Mouse (Mus musculus): ENCODE measurements at regions not wholly inside any gene's neighbourhood (a gene's known extent, or its start where the extent isn't known, plus 50 kb on each side); places are given as distances from the start of the nearest gene placed in this dataset.
A peak's percentile ranks its signal among the peaks of the same experiment; 100 is the strongest.

GRCm38 (mm10) chr12:59460997-59461961 is 241.8 kb upstream of the Fbxo33 start:
- no peaks in the 10 kb centered on the region for H3K4me1 ChIP-seq (ENCODE audit: control insufficient read depth, insufficient read depth, low read depth, low read length)
- H3K4me2 ChIP-seq (ENCODE audit: low read length), result no peak overlapping the region
- no peak overlapping the region for H3K4me3 ChIP-seq (ENCODE audit: low read length)
- WGBS, result 65% methylated on average over 10 of the region's 10 CpGs
- no peak overlapping the region for H3K27ac ChIP-seq (ENCODE audit: low read depth, low read length)
- H3K36me3 ChIP-seq (ENCODE audit: control insufficient read depth, insufficient read depth, low read length), result no peaks in the 10 kb centered on the region
- peak; percentile 77 for ATAC-seq
- no peak overlapping the region for H3K9ac ChIP-seq (ENCODE audit: low read depth, low read length)
- no peaks in the 10 kb centered on the region for H3K27me3 ChIP-seq (replicated peaks; ENCODE audit: control insufficient read depth, insufficient read depth, low read length)
- H3K9me3 ChIP-seq (ENCODE audit: control insufficient read depth, low read length), result no peaks in the 10 kb centered on the region

- no peaks in the 10 kb centered on the region for H3K9me3 ChIP-seq (ENCODE audit: control insufficient read depth, low read length)
- no peaks in the 10 kb centered on the region for H3K27me3 ChIP-seq (replicated peaks; ENCODE audit: control insufficient read depth, insufficient read depth, low read length)
- H3K4me3 ChIP-seq (ENCODE audit: low read length), result no peak overlapping the region
- H3K36me3 ChIP-seq (ENCODE audit: control insufficient read depth, insufficient read depth, low read length), result no peaks in the 10 kb centered on the region
- H3K4me2 ChIP-seq (ENCODE audit: low read length), result 0 out of 2 replicates have a peak overlapping the region, but pooled peaks have one; percentile 15
- H3K27ac ChIP-seq (ENCODE audit: low read depth, low read length), result no peak overlapping the region
- no peak overlapping the region for H3K9ac ChIP-seq (ENCODE audit: low read depth, low read length)
- 38% methylated on average over 5 of the region's 5 CpGs for WGBS
- no peaks in the 10 kb centered on the region for H3K4me1 ChIP-seq (ENCODE audit: control insufficient read depth, insufficient read depth, low read depth, low read length)
- no peak for ATAC-seq
Measured at GRCm38 (mm10) chr12:59456175-59456851, 236.8 kb upstream of the Fbxo33 start.

DNA sequence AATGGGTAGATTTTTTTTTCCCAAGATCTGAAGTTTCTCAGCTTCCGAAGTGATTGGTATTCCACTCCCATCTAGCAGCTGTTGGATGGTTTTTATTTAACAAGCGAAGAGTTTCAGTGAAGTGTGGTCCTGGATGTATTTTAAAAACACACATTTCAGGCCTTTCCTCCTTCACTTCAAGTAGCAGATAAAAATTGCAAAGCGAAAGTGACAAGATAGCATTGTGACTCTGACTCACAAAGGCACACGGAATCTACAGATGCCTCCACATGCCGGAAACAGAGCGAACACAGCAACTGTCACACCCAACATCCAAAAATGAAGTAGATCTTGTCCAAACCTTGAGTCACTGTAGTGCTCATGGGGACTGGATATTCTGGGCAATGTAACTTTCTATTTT is 195.5 kb upstream of the Fbxo33 start:
- H3K27ac ChIP-seq (ENCODE audit: low read depth, low read length), result no peak overlapping the region
- H3K9ac ChIP-seq (ENCODE audit: low read depth, low read length), result no peak overlapping the region
- no peak overlapping the region for H3K4me2 ChIP-seq (ENCODE audit: low read length)
- H3K4me1 ChIP-seq (ENCODE audit: control insufficient read depth, insufficient read depth, low read depth, low read length), result no peaks in the 10 kb centered on the region
- H3K4me3 ChIP-seq (ENCODE audit: low read length), result no peak overlapping the region
- H3K27me3 ChIP-seq (replicated peaks; ENCODE audit: control insufficient read depth, insufficient read depth, low read length), result no peaks in the 10 kb centered on the region
- 88% methylated on average over 6 of the region's 6 CpGs for WGBS
- H3K36me3 ChIP-seq (ENCODE audit: control insufficient read depth, insufficient read depth, low read length), result no peaks in the 10 kb centered on the region
- H3K9me3 ChIP-seq (ENCODE audit: control insufficient read depth, low read length), result no peaks in the 10 kb centered on the region
- no peak for ATAC-seq

DNA sequence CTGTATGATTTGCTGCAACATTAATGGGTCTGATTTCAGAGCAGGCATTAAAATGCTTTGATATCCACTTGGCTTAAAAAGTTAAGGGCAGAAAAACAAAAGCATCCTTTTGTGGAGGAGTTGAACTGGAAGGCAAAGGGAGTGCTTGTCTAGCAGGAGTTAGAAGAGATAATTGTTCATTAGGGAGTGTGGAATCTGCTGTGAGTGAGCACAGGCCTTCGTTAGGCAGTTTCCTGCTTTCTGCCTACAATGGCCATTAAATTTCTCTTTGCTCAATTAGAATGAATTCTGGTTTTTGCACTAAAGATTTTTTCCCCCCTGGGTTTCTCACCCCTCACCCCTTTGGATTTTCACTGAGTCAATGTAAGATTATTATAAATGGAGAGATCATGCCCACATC is 192.0 kb upstream of the Fbxo33 start:
- ATAC-seq, result no peak
- Histone ChIP-seq H3K36me3 (ENCODE audit: control insufficient read depth, insufficient read depth, low read length) (no peaks in the 10 kb centered on the region), H3K9me3 (ENCODE audit: control insufficient read depth, low read length) (no peaks in the 10 kb centered on the region), H3K27ac (ENCODE audit: low read depth, low read length) (no peak overlapping the region), H3K4me1 (ENCODE audit: control insufficient read depth, insufficient read depth, low read depth, low read length) (no peaks in the 10 kb centered on the region), H3K4me2 (ENCODE audit: low read length) (no peak overlapping the region), H3K27me3 (replicated peaks; ENCODE audit: control insufficient read depth, insufficient read depth, low read length) (no peaks in the 10 kb centered on the region), H3K4me3 (ENCODE audit: low read length) (no peak overlapping the region), H3K9ac (ENCODE audit: low read depth, low read length) (no peak overlapping the region)
- WGBS, result 68% methylated on average over 1 of the region's 1 CpGs

DNA sequence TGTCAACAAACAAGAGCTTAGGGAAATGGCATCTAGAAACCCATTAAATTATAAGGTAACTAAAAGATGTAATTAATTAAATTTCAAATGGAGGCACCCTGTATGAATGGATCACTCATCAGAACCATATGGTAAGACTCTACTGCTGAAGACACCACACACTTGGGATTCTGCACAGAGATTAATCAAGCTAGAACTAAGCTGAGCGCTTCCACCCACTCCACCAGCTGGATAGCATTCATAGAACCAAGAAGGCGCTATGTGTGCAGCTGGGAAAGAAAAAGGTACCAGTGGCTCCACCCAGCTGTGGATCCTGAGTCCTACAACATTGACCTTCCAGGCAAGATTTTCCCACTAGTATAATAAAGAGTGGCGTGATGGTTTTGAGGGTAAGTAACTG is 171.6 kb upstream of the Fbxo33 start:
- Histone ChIP-seq H3K4me2 (ENCODE audit: low read length) (no peak overlapping the region), H3K4me1 (ENCODE audit: control insufficient read depth, insufficient read depth, low read depth, low read length) (no peaks in the 10 kb centered on the region), H3K27me3 (replicated peaks; ENCODE audit: control insufficient read depth, insufficient read depth, low read length) (no peaks in the 10 kb centered on the region), H3K27ac (ENCODE audit: low read depth, low read length) (no peak overlapping the region), H3K9me3 (ENCODE audit: control insufficient read depth, low read length) (no peaks in the 10 kb centered on the region), H3K9ac (ENCODE audit: low read depth, low read length) (no peak overlapping the region), H3K4me3 (ENCODE audit: low read length) (no peak overlapping the region), H3K36me3 (ENCODE audit: control insufficient read depth, insufficient read depth, low read length) (no peaks in the 10 kb centered on the region)
- ATAC-seq, result no peak
- 99% methylated on average over 3 of the region's 3 CpGs for WGBS

DNA sequence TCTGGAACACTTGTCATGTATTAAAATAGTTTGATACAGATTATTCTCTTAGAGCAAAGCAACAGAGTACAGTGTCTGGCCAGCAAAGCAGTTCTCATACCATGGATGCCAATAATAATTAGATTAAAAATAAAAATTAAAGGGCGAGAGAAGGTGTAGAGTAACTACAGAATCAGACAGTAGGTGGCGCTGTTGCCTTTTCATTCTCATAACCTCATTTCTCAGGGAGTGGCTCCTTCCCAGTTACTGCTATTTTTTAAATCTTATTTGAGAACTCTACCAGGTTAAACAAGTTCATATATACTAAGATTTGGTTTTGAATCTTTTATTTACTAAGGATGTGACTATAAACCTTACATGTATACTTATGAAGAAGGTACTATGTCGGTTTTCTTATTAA is 163.3 kb upstream of the Fbxo33 start:
- H3K9me3 ChIP-seq (ENCODE audit: control insufficient read depth, low read length), result no peaks in the 10 kb centered on the region
- no peak overlapping the region for H3K4me3 ChIP-seq (ENCODE audit: low read length)
- ATAC-seq, result peak; percentile 42; the same call in 1 of the 2 replicates
- no peak overlapping the region for H3K27ac ChIP-seq (ENCODE audit: low read depth, low read length)
- WGBS, result 32% methylated on average over 3 of the region's 3 CpGs
- no peaks in the 10 kb centered on the region for H3K27me3 ChIP-seq (replicated peaks; ENCODE audit: control insufficient read depth, insufficient read depth, low read length)
- H3K4me1 ChIP-seq (ENCODE audit: control insufficient read depth, insufficient read depth, low read depth, low read length), result no peaks in the 10 kb centered on the region
- H3K4me2 ChIP-seq (ENCODE audit: low read length), result no peak overlapping the region
- H3K36me3 ChIP-seq (ENCODE audit: control insufficient read depth, insufficient read depth, low read length), result no peaks in the 10 kb centered on the region
- no peak overlapping the region for H3K9ac ChIP-seq (ENCODE audit: low read depth, low read length)

- Histone ChIP-seq H3K27ac (ENCODE audit: low read depth, low read length) (no peak overlapping the region), H3K9ac (ENCODE audit: low read depth, low read length) (no peak overlapping the region), H3K36me3 (ENCODE audit: control insufficient read depth, insufficient read depth, low read length) (no peaks in the 10 kb centered on the region), H3K4me1 (ENCODE audit: control insufficient read depth, insufficient read depth, low read depth, low read length) (no peaks in the 10 kb centered on the region), H3K4me2 (ENCODE audit: low read length) (no peak overlapping the region), H3K4me3 (ENCODE audit: low read length) (no peak overlapping the region), H3K27me3 (replicated peaks; ENCODE audit: control insufficient read depth, insufficient read depth, low read length) (no peaks in the 10 kb centered on the region), H3K9me3 (ENCODE audit: control insufficient read depth, low read length) (no peaks in the 10 kb centered on the region)
- 84% methylated on average over 2 of the region's 2 CpGs for WGBS
- no peak for ATAC-seq
Measured at GRCm38 (mm10) chr12:59341586-59341985, 122.1 kb upstream of the Fbxo33 start.

GRCm38 (mm10) chr12:59330753-59331152 is 111.2 kb upstream of the Fbxo33 start:
- Histone ChIP-seq H3K4me1 (ENCODE audit: control insufficient read depth, insufficient read depth, low read depth, low read length) (no peaks in the 10 kb centered on the region), H3K4me2 (ENCODE audit: low read length) (no peak overlapping the region), H3K4me3 (ENCODE audit: low read length) (no peak overlapping the region), H3K27ac (ENCODE audit: low read depth, low read length) (no peak overlapping the region), H3K9ac (ENCODE audit: low read depth, low read length) (no peak overlapping the region), H3K9me3 (ENCODE audit: control insufficient read depth, low read length) (no peaks in the 10 kb centered on the region), H3K27me3 (replicated peaks; ENCODE audit: control insufficient read depth, insufficient read depth, low read length) (no peaks in the 10 kb centered on the region), H3K36me3 (ENCODE audit: control insufficient read depth, insufficient read depth, low read length) (no peaks in the 10 kb centered on the region)
- 38% methylated on average over 2 of the region's 2 CpGs for WGBS
- ATAC-seq, result peak; percentile 65; the same call in 1 of the 2 replicates

GRCm38 (mm10) chr12:59312703-59313102 is 93.2 kb upstream of the Fbxo33 start:
- Histone ChIP-seq H3K9me3 (ENCODE audit: control insufficient read depth, low read length) (no peaks in the 10 kb centered on the region), H3K4me2 (ENCODE audit: low read length) (no peak overlapping the region), H3K36me3 (ENCODE audit: control insufficient read depth, insufficient read depth, low read length) (no peaks in the 10 kb centered on the region), H3K27me3 (replicated peaks; ENCODE audit: control insufficient read depth, insufficient read depth, low read length) (no peaks in the 10 kb centered on the region), H3K9ac (ENCODE audit: low read depth, low read length) (no peak overlapping the region), H3K4me1 (ENCODE audit: control insufficient read depth, insufficient read depth, low read depth, low read length) (no peaks in the 10 kb centered on the region), H3K4me3 (ENCODE audit: low read length) (no peak overlapping the region), H3K27ac (ENCODE audit: low read depth, low read length) (no peak overlapping the region)
- WGBS, result 79% methylated on average over 1 of the region's 1 CpGs
- no peak for ATAC-seq
